Mouse (Mus musculus): ENCODE measurements at regions not wholly inside any gene's neighbourhood (a gene's known extent, or its start where the extent isn't known, plus 50 kb on each side); places are given as distances from the start of the nearest gene placed in this dataset.

DNA sequence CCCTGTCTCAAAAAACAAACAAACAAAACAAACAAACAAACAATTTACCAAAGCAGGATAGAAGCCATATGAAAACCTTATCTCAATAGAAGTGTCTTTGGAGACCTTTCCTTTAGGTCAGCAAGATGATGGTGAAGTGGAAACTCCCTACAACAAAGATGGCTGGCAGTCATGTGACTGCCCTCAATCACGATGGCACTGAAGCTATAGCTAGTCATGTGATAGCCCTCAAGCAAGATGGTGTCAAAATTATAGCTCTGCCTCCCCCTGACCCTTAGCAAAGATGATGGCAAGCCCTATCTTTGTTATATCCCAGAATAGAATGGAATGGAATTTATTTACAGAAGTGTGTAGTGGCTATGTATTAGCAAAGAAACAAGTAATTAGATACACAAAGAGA is 423.2 kb downstream of the 1810013L24Rik start:
- 82% methylated on average over 1 of the region's 1 CpGs for WGBS
- Histone ChIP-seq H3K4me3 (ENCODE audit: insufficient read depth, low read depth, low read length) (no peak overlapping the region), H3K27ac (ENCODE audit: insufficient read depth, low read depth, low read length) (no peak overlapping the region), H3K4me1 (ENCODE audit: control insufficient read depth, insufficient read depth, low read length) (peaks cover 3% of the 10 kb centered on the region; the same call in 1 of the 2 replicates)
- no peak for TF ChIP-seq CTCF (IDR thresholded peaks at IDR 0.05; ENCODE audit: insufficient read depth, low read depth, low read length)
- no peak for TF ChIP-seq POLR2A (IDR thresholded peaks at IDR 0.05; ENCODE audit: insufficient read depth, low read depth, low read length)

DNA sequence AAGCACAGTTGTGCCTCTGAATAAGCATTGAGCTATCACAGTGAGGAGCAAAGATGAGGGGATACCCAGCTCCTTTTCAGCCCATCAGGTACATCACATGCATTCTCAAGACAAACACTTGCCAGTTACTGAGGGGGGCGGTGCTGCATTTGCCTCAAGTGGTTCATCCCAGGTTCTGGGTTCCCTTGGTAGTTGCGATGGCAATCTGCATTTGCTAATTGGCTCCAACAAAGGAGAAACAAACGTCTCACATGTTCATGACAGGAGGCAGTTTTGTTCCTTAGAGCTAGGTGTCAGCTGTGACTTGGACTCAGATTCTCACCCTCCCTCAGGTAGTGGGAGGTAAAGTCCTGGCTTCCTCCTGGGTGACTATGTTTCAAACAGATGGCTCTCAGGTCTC is 425.5 kb downstream of the 1810013L24Rik start:
- TF ChIP-seq CTCF (IDR thresholded peaks at IDR 0.05; ENCODE audit: insufficient read depth, low read depth, low read length) (no peak), POLR2A (IDR thresholded peaks at IDR 0.05; ENCODE audit: insufficient read depth, low read depth, low read length) (no peak)
- Histone ChIP-seq H3K4me3 (ENCODE audit: insufficient read depth, low read depth, low read length) (no peak overlapping the region), H3K27ac (ENCODE audit: insufficient read depth, low read depth, low read length) (no peak overlapping the region), H3K4me1 (ENCODE audit: control insufficient read depth, insufficient read depth, low read length) (peaks cover 3% of the 10 kb centered on the region; the same call in 1 of the 2 replicates)
- 63% methylated on average over 3 of the region's 3 CpGs for WGBS

DNA sequence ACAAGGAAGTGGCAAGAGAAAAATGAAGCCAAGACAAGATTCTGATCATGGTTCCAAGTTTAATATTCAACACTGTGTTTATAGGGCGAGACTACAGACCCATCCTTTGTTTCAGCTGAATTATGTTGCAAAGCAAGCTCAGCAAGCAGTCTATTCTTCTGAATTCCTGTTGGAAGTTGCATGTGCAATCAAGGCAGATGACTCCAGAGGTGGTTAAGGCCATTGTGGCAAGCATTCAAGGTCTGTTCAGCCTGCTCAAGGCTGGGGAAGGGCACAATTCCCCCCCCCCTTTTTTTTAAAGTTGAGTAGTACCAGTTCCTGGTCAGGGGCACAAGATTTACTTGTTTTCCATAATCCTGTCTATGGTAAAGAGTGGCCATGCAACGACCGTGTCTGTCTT is 431.1 kb downstream of the 1810013L24Rik start:
- WGBS = 85% methylated on average over 3 of the region's 3 CpGs
- Histone ChIP-seq H3K4me1 (ENCODE audit: control insufficient read depth, insufficient read depth, low read length) (no peaks in the 10 kb centered on the region), H3K4me3 (ENCODE audit: insufficient read depth, low read depth, low read length) (no peak overlapping the region), H3K27ac (ENCODE audit: insufficient read depth, low read depth, low read length) (no peak overlapping the region)
- no peak for TF ChIP-seq CTCF (IDR thresholded peaks at IDR 0.05; ENCODE audit: insufficient read depth, low read depth, low read length)
- no peak for TF ChIP-seq POLR2A (IDR thresholded peaks at IDR 0.05; ENCODE audit: insufficient read depth, low read depth, low read length)

DNA sequence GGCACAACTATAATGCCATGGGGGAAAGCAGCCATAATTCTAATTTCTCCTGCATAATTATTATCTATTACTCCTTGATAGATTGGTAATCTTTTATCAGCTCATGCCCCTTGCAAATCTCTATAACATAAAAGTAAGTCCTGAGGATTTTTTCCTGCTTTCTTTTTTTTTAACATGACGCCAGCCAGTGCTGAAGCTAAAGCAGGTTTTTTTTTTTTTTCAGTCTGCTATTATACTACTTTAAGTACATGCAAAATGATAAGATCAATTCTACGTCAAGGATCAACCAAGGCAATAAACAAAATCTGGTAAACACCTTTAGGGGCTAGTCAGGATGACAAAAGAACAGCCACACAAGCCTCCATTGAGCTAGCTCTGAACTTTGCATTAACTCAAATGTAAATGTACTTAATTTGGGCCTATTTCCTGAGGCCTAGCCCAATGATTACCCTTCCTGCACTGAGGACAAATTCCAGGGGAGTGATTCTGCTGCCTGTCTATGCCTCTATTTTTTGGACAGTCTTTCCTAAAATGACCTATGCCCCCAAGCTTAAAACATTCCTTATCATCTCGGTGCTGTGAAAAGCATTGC is 434.8 kb downstream of the 1810013L24Rik start:
- 87% methylated on average over 3 of the region's 3 CpGs for WGBS
- Histone ChIP-seq H3K4me3 (ENCODE audit: insufficient read depth, low read depth, low read length) (no peak overlapping the region), H3K4me1 (ENCODE audit: control insufficient read depth, insufficient read depth, low read length) (no peaks in the 10 kb centered on the region), H3K27ac (ENCODE audit: insufficient read depth, low read depth, low read length) (no peak overlapping the region)
- TF ChIP-seq CTCF (IDR thresholded peaks at IDR 0.05; ENCODE audit: insufficient read depth, low read depth, low read length) (no peak), POLR2A (IDR thresholded peaks at IDR 0.05; ENCODE audit: insufficient read depth, low read depth, low read length) (no peak)

DNA sequence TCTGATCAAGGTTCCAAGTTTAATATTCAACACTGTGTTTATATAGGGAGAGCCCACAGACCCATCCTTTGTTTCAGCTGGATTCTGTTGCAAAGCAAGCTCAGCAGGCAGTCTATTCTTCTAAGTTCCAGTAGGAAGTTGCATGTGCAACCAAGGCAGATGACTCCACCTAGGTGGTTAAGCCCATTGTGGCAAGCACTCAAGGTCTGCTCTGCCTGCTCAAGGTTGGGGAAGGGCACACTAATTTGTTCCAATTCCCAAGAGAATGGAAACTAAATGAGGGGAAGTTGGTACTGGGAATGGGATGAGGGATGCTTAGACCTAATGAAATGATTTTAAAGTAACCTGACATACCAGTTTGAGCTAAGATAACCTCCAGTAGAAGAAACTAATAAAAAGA is 437.3 kb downstream of the 1810013L24Rik start:
- no peaks in the 10 kb centered on the region for H3K4me1 ChIP-seq (ENCODE audit: control insufficient read depth, insufficient read depth, low read length)
- H3K4me3 ChIP-seq (ENCODE audit: insufficient read depth, low read depth, low read length) = no peak overlapping the region
- TF ChIP-seq CTCF (IDR thresholded peaks at IDR 0.05; ENCODE audit: insufficient read depth, low read depth, low read length) (no peak), POLR2A (IDR thresholded peaks at IDR 0.05; ENCODE audit: insufficient read depth, low read depth, low read length) (no peak)
- no peak overlapping the region for H3K27ac ChIP-seq (ENCODE audit: insufficient read depth, low read depth, low read length)

DNA sequence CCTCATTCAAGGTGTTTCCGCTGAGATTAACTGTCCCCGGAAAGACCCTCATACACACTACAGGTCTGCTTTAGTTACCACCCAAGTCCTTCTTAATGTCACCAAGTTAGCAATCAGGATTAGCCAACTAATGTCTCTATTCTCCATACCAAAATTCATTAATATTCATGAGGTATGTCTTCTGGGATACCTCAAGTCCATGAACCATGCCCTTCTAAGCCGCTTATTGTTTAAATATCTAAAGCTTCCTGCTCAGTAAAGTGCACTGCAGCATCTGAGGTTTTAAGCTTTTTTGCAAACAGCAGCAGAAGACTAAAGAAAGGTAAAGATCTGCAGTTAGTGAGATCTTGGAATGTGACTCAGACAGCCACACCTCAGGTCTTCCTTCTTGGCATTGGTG is 440.2 kb downstream of the 1810013L24Rik start:
- Histone ChIP-seq H3K27ac (ENCODE audit: insufficient read depth, low read depth, low read length) (no peak overlapping the region), H3K4me3 (ENCODE audit: insufficient read depth, low read depth, low read length) (no peak overlapping the region), H3K4me1 (ENCODE audit: control insufficient read depth, insufficient read depth, low read length) (peaks cover 5% of the 10 kb centered on the region; the same call in 1 of the 2 replicates)
- TF ChIP-seq CTCF (IDR thresholded peaks at IDR 0.05; ENCODE audit: insufficient read depth, low read depth, low read length) (no peak), POLR2A (IDR thresholded peaks at IDR 0.05; ENCODE audit: insufficient read depth, low read depth, low read length) (no peak)
- 82% methylated on average over 3 of the region's 3 CpGs for WGBS

DNA sequence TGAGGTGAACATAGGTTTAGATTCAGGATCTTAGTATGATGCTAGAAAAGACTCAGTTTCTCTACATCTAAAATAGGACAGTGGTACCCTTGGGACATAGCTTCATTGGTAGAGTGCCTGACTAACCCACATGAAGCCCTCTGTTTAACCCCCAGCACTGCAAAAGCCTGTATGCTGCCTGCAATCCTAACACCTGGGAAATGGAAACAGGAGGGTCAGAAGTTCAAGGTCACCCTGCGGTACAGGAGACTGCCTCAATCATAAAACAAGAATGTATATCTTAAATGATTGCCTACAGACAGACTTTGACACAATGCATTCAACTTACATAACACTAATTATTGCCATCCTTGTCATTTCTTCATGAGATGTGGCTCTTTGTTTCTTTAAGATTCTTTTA is 440.8 kb downstream of the 1810013L24Rik start:
- Histone ChIP-seq H3K27ac (ENCODE audit: insufficient read depth, low read depth, low read length) (no peak overlapping the region), H3K4me1 (ENCODE audit: control insufficient read depth, insufficient read depth, low read length) (peaks cover 5% of the 10 kb centered on the region; the same call in 1 of the 2 replicates), H3K4me3 (ENCODE audit: insufficient read depth, low read depth, low read length) (no peak overlapping the region)
- TF ChIP-seq POLR2A (IDR thresholded peaks at IDR 0.05; ENCODE audit: insufficient read depth, low read depth, low read length) (no peak), CTCF (IDR thresholded peaks at IDR 0.05; ENCODE audit: insufficient read depth, low read depth, low read length) (no peak)
- WGBS = 98% methylated on average over 1 of the region's 1 CpGs

DNA sequence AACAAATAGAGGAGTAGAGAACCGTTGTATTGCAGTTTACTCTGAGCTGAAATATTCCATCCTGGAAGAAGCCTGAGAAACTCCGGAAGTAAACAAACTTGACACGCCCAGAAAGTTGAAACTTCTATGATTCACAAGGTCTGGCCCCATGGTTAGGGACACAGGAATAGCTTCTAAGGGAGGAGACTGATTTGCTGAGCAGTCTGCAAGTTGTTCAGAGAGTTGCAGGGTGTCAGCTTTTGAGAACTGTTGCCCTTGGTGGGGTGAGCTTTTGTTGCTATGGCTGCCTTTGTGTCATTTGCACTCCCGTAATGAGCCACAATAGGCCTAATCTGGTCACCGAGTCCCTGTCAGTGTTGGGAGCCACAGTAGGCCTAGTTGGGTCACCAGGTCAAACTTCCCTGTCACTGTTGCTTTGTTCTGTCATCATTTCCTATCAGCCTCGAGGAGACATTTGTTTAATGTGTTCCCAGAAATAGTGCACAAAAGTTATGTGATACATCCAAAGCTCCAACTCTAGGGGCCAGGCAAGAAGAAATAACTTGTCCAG is 443.9 kb downstream of the 1810013L24Rik start:
- no peak overlapping the region for H3K27ac ChIP-seq (ENCODE audit: insufficient read depth, low read depth, low read length)
- WGBS = 69% methylated on average over 6 of the region's 6 CpGs
- H3K4me1 ChIP-seq (ENCODE audit: control insufficient read depth, insufficient read depth, low read length) = peaks cover 5% of the 10 kb centered on the region; the same call in 1 of the 2 replicates
- TF ChIP-seq CTCF (IDR thresholded peaks at IDR 0.05; ENCODE audit: insufficient read depth, low read depth, low read length) (no peak), POLR2A (IDR thresholded peaks at IDR 0.05; ENCODE audit: insufficient read depth, low read depth, low read length) (no peak)
- H3K4me3 ChIP-seq (ENCODE audit: insufficient read depth, low read depth, low read length) = no peak overlapping the region

DNA sequence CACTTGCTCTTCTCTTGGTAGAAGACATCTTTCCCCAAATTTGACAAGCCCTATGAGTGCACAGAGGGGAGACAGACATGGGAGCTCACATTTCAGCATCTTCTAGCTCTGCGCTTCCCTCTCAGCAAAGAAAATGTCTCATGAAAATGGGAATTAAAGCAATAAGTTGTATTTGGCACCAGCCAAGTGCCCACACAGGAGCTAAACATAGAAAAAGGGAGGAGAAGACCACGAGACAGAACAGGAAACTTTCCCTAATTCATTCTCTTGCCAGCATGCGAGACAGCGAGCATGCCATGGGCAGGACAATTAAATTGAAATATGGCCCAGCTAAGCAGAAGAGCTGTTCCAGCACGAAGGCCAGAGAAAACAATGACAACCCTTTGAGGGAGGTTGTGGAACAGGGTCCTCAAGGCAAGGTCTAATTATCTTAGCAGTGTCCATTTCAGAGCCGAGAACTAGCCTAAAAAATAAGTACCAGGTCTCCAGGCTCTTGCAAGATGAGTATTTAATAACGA is 444.7 kb downstream of the 1810013L24Rik start:
- Histone ChIP-seq H3K27ac (ENCODE audit: insufficient read depth, low read depth, low read length) (no peak overlapping the region), H3K4me1 (ENCODE audit: control insufficient read depth, insufficient read depth, low read length) (peaks cover 5% of the 10 kb centered on the region; the same call in 1 of the 2 replicates), H3K4me3 (ENCODE audit: insufficient read depth, low read depth, low read length) (no peak overlapping the region)
- TF ChIP-seq POLR2A (IDR thresholded peaks at IDR 0.05; ENCODE audit: insufficient read depth, low read depth, low read length) (no peak), CTCF (IDR thresholded peaks at IDR 0.05; ENCODE audit: insufficient read depth, low read depth, low read length) (no peak)
- 44% methylated on average over 7 of the region's 7 CpGs for WGBS

Data from olfactory bulb, adult 2 months (tissue).